Mouse (Mus musculus): ENCODE data around the gene Gss. TPM values are rescaled to one million over a fixed set of nuclear protein-coding genes. Genes with fewer than 3 reads are reported as not detected.

Gene Gss
- polyA plus RNA-seq, 1 experiment from 2014 or later: 143 TPM

DNA sequence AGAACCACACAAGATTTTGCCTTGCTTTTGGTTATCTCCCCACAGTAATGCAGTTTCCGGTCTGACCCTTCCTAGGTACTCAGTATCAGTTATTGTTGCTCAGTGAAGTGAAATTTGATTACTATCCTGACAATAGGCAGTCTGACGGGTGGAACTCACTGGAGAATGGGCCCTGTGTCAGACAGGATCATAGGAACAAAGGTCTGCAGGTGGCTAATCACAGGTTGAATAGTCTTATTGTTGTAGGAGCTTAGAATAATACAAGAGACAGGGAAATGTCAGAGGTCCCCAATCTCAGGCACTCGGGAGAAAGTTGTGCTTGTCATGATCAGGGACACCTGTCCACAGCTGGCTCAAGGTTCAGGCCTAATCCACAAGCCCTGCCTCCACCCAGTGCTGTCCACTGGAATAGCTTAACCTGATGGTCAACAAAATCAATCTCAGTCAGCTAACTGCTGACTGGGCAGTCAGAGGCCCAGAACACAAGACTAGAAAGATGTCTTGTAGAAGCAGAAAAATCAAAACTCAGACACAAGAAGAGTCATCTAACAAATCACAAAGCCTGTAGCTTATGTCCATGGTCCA, 23.3 kb downstream of the Gss start:
- H3K4me3 ChIP-seq (ENCODE audit: low read length): no peak overlapping the region
- no peak overlapping the region for H3K4me2 ChIP-seq (ENCODE audit: low read depth, low read length)
- 50% methylated on average over 3 of the region's 3 CpGs for WGBS
- no peaks in the 10 kb centered on the region for H3K27me3 ChIP-seq (replicated peaks; ENCODE audit: control insufficient read depth, insufficient read depth, low read length)
- H3K9me3 ChIP-seq (ENCODE audit: control insufficient read depth, low read length): no peaks in the 10 kb centered on the region
- peaks cover 6% of the 10 kb centered on the region; the same call in 1 of the 2 replicates for H3K4me1 ChIP-seq (ENCODE audit: control insufficient read depth, insufficient read depth, low read length)
- ATAC-seq: 0 out of 2 replicates have a peak, but pooled peaks have one; percentile 31
- H3K36me3 ChIP-seq (ENCODE audit: control insufficient read depth, insufficient read depth, low read length): peaks cover 5% of the 10 kb centered on the region
- H3K9ac ChIP-seq (ENCODE audit: low read depth, low read length): no peak overlapping the region
- H3K27ac ChIP-seq (ENCODE audit: low read length): no peak overlapping the region; the same call in 1 of the 2 replicates

DNA sequence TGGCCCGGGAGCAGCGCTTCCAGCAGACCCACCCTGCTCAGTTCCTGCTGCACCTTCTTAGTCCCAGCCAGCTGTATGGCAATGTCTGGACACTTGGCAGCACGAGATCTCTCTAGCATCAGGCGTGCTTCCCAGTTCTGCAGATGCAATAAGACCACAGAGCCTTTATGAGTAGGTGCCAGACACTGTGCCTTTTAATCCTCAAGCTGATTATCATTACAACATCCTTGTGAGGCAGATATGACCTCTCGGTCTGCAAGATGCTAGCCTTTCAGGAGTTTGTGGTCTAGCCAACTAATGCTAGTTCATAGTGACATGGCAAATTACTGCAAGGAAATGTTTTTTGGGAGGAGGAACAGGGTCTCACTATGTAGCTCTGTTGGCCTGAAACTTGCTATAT, 24.9 kb downstream of the Gss start:
- no peak for ATAC-seq
- Histone ChIP-seq H3K36me3 (ENCODE audit: control insufficient read depth, insufficient read depth, low read length) (peaks cover 5% of the 10 kb centered on the region), H3K4me2 (ENCODE audit: low read depth, low read length) (no peak overlapping the region)

GRCm38 (mm10) chr2:155562934-155563333, 29.7 kb downstream of the Gss start:
- H3K27ac ChIP-seq (ENCODE audit: low read length): no peak overlapping the region
- no peak overlapping the region for H3K4me2 ChIP-seq (ENCODE audit: low read depth, low read length)
- no peak overlapping the region for H3K4me3 ChIP-seq (ENCODE audit: low read length)
- WGBS: 82% methylated on average over 4 of the region's 4 CpGs
- H3K9me3 ChIP-seq (ENCODE audit: control insufficient read depth, low read length): no peaks in the 10 kb centered on the region
- H3K27me3 ChIP-seq (replicated peaks; ENCODE audit: control insufficient read depth, insufficient read depth, low read length): no peaks in the 10 kb centered on the region
- no peak for ATAC-seq
- H3K36me3 ChIP-seq (ENCODE audit: control insufficient read depth, insufficient read depth, low read length): peaks cover 8% of the 10 kb centered on the region
- no peaks in the 10 kb centered on the region for H3K4me1 ChIP-seq (ENCODE audit: control insufficient read depth, insufficient read depth, low read length)
- H3K9ac ChIP-seq (ENCODE audit: low read depth, low read length): no peak overlapping the region

More for the DNA sequence above, 24.9 kb downstream of the Gss start:
- WGBS: 90% methylated on average over 5 of the region's 5 CpGs
- Histone ChIP-seq H3K9me3 (ENCODE audit: control insufficient read depth, low read length) (no peaks in the 10 kb centered on the region), H3K4me1 (ENCODE audit: control insufficient read depth, insufficient read depth, low read length) (peaks cover 6% of the 10 kb centered on the region; the same call in 1 of the 2 replicates), H3K4me3 (ENCODE audit: low read length) (no peak overlapping the region), H3K27me3 (replicated peaks; ENCODE audit: control insufficient read depth, insufficient read depth, low read length) (no peaks in the 10 kb centered on the region), H3K27ac (ENCODE audit: low read length) (no peak overlapping the region), H3K9ac (ENCODE audit: low read depth, low read length) (no peak overlapping the region)

DNA sequence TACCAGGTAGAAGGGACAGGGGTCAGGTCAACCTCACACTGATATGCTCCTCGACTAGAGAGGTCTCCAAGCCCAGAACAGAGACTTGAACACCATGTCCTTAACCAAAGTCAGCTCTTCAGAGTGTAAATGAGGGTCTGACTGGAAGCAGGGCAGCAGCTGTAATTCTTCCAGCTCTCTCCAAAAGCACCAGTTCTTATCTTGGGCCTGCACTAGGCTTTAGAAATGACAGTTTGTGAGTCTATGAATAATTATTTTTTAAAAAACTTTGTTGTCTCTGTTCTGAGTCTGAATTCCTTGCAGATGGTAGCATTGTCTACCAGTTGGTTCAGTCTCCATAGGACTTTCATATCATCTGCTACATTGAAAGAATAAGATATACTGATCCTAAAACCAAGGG, 30.4 kb downstream of the Gss start:
- H3K9ac ChIP-seq (ENCODE audit: low read depth, low read length): no peak overlapping the region
- no peaks in the 10 kb centered on the region for H3K4me1 ChIP-seq (ENCODE audit: control insufficient read depth, insufficient read depth, low read length)
- H3K4me2 ChIP-seq (ENCODE audit: low read depth, low read length): no peak overlapping the region
- H3K27ac ChIP-seq (ENCODE audit: low read length): no peak overlapping the region
- peaks cover 8% of the 10 kb centered on the region for H3K36me3 ChIP-seq (ENCODE audit: control insufficient read depth, insufficient read depth, low read length)
- 66% methylated on average over 1 of the region's 1 CpGs for WGBS
- no peak for ATAC-seq
- no peak overlapping the region for H3K4me3 ChIP-seq (ENCODE audit: low read length)
- no peaks in the 10 kb centered on the region for H3K9me3 ChIP-seq (ENCODE audit: control insufficient read depth, low read length)
- H3K27me3 ChIP-seq (replicated peaks; ENCODE audit: control insufficient read depth, insufficient read depth, low read length): no peaks in the 10 kb centered on the region

DNA sequence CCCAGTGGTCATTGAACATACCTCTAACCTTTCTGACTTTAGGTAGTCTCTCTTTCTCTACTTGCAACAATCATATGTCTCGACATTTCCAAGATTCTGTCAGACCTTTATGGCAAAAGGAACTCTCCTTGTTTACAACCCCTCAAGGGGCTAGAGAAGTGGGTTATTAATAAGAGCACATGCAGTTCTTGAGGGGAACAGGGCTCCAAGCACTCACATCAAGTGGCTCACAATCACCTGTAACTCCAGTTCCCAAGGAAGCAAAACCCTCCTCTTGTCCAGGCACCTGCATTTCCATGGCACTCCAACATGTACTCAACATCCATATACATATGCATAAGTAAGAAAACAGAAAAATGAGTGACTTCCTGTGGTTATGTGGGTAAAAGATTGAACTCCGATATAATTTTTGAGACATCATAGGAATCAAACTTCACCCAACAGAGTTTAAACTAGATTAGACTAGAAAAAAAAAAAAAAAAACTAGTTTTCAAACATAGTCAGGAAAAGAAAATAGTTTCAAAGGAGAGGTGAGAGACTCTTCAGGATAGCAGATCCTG, 38.1 kb downstream of the Gss start:
- H3K4me2 ChIP-seq (ENCODE audit: low read depth, low read length): no peak overlapping the region
- no peak overlapping the region for H3K27ac ChIP-seq (ENCODE audit: low read length)
- H3K27me3 ChIP-seq (replicated peaks; ENCODE audit: control insufficient read depth, insufficient read depth, low read length): no peaks in the 10 kb centered on the region
- WGBS: 88% methylated on average over 2 of the region's 2 CpGs
- no peak overlapping the region for H3K9ac ChIP-seq (ENCODE audit: low read depth, low read length)
- no peak for ATAC-seq
- H3K9me3 ChIP-seq (ENCODE audit: control insufficient read depth, low read length): no peaks in the 10 kb centered on the region
- H3K36me3 ChIP-seq (ENCODE audit: control insufficient read depth, insufficient read depth, low read length): no peaks in the 10 kb centered on the region
- no peaks in the 10 kb centered on the region for H3K4me1 ChIP-seq (ENCODE audit: control insufficient read depth, insufficient read depth, low read length)
- no peak overlapping the region for H3K4me3 ChIP-seq (ENCODE audit: low read length)

GRCm38 (mm10) chr2:155552949-155553354, 39.7 kb downstream of the Gss start:
- H3K27me3 ChIP-seq (replicated peaks; ENCODE audit: control insufficient read depth, insufficient read depth, low read length): no peaks in the 10 kb centered on the region
- no peak overlapping the region for H3K9ac ChIP-seq (ENCODE audit: low read depth, low read length)
- H3K36me3 ChIP-seq (ENCODE audit: control insufficient read depth, insufficient read depth, low read length): no peaks in the 10 kb centered on the region
- no peaks in the 10 kb centered on the region for H3K4me1 ChIP-seq (ENCODE audit: control insufficient read depth, insufficient read depth, low read length)
- H3K4me3 ChIP-seq (ENCODE audit: low read length): no peak overlapping the region
- peak overlapping the region; percentile 71 for H3K27ac ChIP-seq (ENCODE audit: low read length)
- H3K4me2 ChIP-seq (ENCODE audit: low read depth, low read length): no peak overlapping the region
- no peaks in the 10 kb centered on the region for H3K9me3 ChIP-seq (ENCODE audit: control insufficient read depth, low read length)
- peak; percentile 95 for ATAC-seq

GRCm38 (mm10) chr2:155552336-155552735, 40.3 kb downstream of the Gss start:
- Histone ChIP-seq H3K4me1 (ENCODE audit: control insufficient read depth, insufficient read depth, low read length) (no peaks in the 10 kb centered on the region), H3K27ac (ENCODE audit: low read length) (no peak overlapping the region), H3K36me3 (ENCODE audit: control insufficient read depth, insufficient read depth, low read length) (no peaks in the 10 kb centered on the region), H3K27me3 (replicated peaks; ENCODE audit: control insufficient read depth, insufficient read depth, low read length) (no peaks in the 10 kb centered on the region), H3K4me3 (ENCODE audit: low read length) (no peak overlapping the region), H3K4me2 (ENCODE audit: low read depth, low read length) (no peak overlapping the region), H3K9ac (ENCODE audit: low read depth, low read length) (no peak overlapping the region), H3K9me3 (ENCODE audit: control insufficient read depth, low read length) (no peaks in the 10 kb centered on the region)
- no peak for ATAC-seq

GRCm38 (mm10) chr2:155546955-155547354, 45.7 kb downstream of the Gss start:
- ATAC-seq: no peak
- Histone ChIP-seq H3K36me3 (ENCODE audit: control insufficient read depth, insufficient read depth, low read length) (no peaks in the 10 kb centered on the region), H3K27ac (ENCODE audit: low read length) (no peak overlapping the region), H3K27me3 (replicated peaks; ENCODE audit: control insufficient read depth, insufficient read depth, low read length) (no peaks in the 10 kb centered on the region), H3K4me2 (ENCODE audit: low read depth, low read length) (no peak overlapping the region), H3K9ac (ENCODE audit: low read depth, low read length) (no peak overlapping the region), H3K4me1 (ENCODE audit: control insufficient read depth, insufficient read depth, low read length) (no peaks in the 10 kb centered on the region), H3K9me3 (ENCODE audit: control insufficient read depth, low read length) (no peaks in the 10 kb centered on the region), H3K4me3 (ENCODE audit: low read length) (no peak overlapping the region)
- 72% methylated on average over 1 of the region's 1 CpGs for WGBS

DNA sequence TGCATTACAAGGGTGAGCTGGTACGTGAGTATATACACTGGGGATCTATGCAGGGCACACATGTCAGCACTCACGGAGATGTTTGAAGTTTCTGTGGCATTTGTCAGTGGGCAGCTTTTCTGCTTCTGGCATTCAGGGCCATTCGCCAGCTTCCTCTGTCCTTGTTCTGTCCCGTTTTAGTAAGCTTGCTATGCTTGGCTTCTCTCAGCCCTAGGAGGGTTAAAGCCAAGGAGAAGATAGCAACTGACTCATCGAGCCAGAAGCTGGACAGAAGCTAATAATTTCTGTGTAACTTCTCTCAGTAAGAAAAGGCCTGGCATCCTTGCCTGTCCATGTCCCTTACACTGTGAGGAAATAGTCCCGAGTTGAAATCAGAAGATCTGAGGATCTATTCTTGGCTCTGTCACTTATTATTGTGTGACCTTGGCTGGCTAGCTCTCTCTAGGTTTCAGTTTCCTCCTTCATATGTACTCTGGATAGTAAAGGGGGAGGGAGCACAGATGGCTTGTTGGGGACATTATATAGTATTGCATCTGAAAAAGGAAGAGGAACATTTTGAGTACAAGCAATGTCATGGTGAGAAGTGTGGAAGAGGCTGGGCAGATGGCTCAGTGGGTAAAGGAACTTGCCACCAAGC, 51.7 kb downstream of the Gss start:
- Histone ChIP-seq H3K9me3 (ENCODE audit: control insufficient read depth, low read length) (no peaks in the 10 kb centered on the region), H3K27me3 (replicated peaks; ENCODE audit: control insufficient read depth, insufficient read depth, low read length) (no peaks in the 10 kb centered on the region), H3K4me1 (ENCODE audit: control insufficient read depth, insufficient read depth, low read length) (no peaks in the 10 kb centered on the region), H3K9ac (ENCODE audit: low read depth, low read length) (no peak overlapping the region), H3K36me3 (ENCODE audit: control insufficient read depth, insufficient read depth, low read length) (no peaks in the 10 kb centered on the region), H3K4me3 (ENCODE audit: low read length) (no peak overlapping the region), H3K27ac (ENCODE audit: low read length) (no peak overlapping the region), H3K4me2 (ENCODE audit: low read depth, low read length) (no peak overlapping the region)
- 63% methylated on average over 6 of the region's 6 CpGs for WGBS
- no peak for ATAC-seq

Measured in intestine, embryonic 16.5 days (tissue).